Mouse (Mus musculus): Measurements from ENCODE around the gene Cntln.

Cntln gene

DNA sequence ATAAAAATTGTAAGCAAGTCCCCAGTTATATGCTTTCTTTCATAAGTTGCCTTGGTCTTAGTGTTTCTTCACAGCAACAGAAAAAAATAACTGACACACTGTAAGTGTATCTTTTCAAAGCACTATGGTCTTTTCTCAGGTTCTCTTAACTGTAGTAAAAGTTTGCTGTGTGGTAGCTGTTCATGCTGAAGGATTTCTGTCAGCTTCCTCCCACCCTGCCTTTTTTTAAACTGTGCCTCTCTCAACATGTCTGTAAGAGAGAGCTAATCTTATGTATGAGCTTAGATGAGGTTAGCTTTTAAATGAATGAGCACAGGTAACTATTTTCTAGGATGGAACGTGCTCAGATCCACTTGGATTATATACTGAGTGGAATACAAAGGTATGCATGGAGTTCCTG lies 170.5 kb downstream of the Cntln start:
- no peak for DNase-seq

DNA sequence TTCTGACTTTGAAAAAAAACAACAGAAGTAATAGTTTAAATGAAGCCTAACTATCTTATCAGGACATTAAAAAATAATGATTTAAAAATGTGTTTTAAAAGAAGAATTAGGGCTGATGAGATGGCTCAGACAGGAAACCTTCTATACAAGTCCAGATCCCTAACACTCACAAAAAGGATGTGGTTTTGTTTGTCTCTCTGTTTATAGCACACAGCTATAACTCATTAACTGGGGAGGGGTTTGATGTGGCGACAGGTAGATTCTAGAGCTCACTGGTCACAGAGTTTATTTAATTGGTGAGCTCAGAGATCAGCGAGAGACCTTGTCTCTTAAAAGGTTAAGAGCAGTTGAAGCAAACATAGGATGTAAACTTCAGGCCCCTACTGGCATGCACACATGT lies 175.5 kb downstream of the Cntln start:
- no peak for DNase-seq

DNA sequence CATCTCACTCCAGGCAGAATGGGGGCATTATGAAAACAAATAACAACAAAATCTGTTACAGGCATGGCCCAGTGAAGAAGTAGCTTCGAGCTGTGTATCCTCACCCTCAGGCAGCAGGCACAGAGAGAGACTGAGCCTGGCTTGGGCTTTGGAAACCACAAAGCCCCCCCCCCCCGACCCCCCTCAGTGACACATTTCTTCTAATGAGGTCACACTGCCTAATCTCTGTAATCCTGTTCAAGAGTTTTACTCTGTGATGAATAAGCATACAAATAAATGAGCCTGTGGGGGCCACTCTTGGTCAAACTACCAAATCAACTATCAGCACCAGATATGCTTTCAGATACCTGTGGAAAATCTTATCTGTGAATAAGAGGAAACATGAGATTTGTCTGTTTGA lies 177.6 kb downstream of the Cntln start:
- no peak for DNase-seq

DNA sequence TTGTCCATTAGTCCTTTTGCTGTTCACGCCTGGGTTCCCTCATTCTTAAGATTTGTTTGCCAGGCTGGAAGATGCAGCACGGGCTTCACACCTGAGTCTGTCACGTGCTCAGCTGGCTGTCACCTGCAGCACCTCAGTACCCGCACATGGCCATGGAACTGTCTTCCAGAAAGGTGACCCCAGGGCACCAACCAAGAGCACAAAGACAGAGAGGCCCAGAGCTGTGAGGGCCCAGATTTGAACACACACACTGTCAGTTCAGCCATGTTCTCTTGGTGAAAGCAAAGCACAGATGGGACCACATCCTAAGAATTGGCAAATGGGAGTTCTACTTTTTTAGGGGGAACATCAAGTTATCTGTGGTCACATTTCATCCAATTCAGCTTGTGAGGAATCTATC lies 211.9 kb downstream of the Cntln start:
- DNase-seq: peak; percentile 5 to 9

DNA sequence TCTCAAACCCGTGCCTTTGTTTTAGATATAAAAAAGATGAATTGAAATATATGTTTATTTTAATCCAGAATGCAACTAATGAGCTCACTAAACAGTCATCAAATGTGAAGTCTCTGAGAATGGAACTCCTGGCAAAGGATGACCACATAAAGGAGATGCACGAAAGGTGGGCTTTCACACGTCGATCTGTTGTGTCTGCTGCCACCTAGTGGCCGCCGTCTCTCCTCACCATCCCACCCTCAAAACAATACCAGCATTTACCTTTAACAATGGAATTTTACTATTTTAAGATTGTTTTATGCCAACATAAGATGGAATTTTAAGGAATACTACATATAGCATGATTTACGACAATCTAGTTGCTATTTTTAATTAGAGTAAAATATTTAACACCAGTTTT lies 212.6 kb downstream of the Cntln start:
- peak; percentile 89 to 91 for DNase-seq

DNA sequence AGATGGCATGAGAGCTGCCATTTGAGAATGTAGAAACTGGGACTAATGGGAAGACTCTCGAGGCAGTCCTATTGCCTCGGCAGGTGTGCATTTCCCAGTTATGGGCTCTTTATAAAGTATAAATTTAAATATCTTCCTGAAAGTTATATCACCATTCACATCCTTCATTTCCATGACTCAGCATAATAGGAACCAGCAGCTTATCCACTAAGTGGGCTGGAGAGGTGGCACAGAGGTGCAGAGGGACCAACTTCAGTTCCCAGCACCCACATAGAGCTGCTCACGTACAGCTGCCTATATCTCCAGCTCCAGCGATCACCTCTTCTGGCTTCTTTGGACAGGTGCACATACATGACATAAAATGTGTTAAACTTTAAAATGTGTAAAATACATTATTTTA lies 218.1 kb downstream of the Cntln start:
- DNase-seq: no peak

DNA sequence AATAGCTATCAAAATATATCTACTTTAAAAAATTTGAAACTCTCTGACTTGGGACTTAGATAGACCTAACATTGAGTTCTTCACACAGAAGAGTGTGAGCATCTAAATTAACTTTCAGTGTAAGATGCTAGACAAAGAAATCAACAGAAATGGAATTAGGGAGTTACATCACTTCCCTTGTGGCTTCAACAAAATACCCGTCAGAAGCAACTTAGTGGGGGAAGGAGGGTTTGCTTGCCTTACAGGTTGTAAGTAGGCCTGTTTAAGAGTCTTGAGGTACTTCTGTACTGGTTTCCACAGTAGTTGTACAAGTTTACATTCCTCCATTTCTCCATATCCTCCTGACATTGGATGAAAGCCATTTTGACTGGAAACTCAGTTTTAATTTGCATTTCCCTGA lies 222.3 kb downstream of the Cntln start:
- DNase-seq: no peak

DNA sequence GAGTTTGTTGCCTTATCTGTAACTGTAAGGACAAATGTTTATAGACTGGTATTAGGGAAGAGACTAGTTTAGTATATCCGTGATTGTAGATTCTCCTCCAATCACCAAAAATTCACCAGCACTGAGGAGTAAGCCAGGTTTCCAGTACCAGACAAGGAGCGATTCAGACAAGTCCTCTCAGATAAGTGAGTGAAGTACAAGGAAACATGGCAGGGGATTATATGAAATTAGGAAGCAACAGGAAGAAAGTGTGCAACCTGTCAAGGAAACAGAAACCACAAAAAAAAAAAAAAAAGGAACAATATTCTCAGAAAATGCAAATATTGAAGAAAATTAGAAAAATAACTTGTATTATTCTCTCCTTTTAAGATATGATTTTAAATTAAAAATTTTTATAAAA lies 222.9 kb downstream of the Cntln start:
- no peak for DNase-seq

DNA sequence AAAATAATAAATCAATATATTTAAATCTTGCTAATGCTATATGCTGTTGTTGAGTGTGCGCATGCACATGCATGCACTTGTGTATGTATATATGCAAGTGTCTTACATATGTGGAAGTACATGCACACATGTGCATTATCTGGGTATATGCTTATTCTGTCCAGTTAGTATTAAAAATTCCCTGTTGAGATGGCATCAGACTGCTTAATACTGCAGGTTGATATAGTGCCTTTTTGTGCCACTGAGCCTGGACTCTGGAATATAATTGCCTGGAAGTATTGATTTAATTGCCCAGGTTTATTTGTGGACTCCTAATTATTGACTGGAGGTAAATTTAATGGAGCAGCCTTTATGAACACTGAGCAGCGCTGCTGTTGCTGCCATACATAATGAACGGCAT lies 236.2 kb downstream of the Cntln start:
- no peak for DNase-seq

DNA sequence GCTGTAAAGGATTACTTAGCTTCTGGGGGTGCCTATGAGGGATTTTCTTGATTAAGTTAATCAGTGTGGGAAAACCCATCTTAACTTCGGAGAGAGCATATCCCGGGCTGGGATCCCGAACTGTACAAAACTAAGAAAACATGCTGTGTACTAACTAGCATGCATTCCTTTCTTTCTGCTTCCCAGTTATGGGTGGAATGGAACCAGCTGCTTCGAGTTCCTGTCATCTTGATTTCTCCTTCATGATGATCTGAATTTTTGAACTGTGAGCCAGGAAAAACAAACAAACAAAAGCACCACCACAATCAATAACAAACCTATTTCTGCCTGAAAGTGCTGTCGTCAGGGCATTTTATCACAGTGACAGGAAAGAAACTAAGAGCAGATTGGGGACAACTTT lies 265.6 kb downstream of the Cntln start:
- no peak for DNase-seq

DNA sequence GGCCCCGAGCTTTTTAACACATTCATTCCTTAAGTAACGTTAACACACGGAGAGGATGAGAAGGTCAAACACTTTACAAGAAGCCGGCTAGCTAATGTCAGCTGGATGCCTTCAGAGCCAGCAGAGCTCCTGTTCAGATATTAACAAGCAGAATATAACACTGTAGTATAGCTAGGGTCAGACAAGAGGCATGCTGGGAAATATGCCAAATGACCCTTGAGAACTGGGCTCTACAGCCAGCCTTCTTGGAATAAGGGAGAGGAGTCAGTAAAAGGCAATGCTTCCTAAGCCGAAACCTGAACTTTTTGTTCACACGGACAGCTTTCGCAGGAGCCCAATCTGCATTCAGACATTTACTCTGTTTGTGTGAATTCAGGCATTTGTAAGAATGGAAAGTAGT lies 267.8 kb downstream of the Cntln start:
- DNase-seq: no peak

DNA sequence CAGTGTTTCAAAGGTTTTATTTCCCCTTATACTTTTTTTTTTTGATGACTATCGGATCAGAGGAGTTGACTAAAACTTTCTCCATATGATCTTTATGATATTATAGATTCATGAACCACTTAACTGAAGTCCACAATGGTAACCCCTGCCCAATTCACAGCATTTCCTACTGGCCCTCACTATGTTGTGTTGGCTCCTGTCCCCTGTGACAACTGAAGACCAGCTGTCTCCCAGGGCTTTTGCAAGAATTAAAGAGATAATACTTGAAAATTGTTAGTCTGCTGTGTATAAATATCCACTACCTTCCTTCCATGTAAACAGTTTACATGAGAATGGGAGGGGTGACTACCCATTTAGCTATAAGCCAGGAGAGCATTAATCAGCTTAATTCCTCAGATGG lies 270.3 kb downstream of the Cntln start:
- peak; percentile 17 to 37 for DNase-seq

DNA sequence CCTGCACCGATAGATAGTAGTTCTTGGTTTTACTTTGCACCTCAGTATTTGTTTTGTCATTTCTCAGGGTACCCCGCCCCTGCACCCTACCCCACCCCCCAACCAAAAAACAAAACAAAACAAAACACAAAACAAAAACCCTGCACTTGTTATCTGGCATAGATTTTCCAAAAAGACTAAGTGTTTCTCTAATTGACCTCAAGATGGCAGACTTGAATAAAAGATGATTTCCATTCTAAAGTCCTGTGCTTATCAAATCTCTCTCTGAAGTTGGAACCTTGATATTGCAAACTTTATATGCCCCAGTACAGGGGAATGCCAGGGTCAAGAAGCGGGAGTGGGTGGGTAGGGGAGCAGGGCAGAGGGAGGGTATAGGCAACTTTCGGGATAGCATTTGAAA lies 277.0 kb downstream of the Cntln start:
- DNase-seq: peak in 1 of 2 experiments; percentile 32

DNA sequence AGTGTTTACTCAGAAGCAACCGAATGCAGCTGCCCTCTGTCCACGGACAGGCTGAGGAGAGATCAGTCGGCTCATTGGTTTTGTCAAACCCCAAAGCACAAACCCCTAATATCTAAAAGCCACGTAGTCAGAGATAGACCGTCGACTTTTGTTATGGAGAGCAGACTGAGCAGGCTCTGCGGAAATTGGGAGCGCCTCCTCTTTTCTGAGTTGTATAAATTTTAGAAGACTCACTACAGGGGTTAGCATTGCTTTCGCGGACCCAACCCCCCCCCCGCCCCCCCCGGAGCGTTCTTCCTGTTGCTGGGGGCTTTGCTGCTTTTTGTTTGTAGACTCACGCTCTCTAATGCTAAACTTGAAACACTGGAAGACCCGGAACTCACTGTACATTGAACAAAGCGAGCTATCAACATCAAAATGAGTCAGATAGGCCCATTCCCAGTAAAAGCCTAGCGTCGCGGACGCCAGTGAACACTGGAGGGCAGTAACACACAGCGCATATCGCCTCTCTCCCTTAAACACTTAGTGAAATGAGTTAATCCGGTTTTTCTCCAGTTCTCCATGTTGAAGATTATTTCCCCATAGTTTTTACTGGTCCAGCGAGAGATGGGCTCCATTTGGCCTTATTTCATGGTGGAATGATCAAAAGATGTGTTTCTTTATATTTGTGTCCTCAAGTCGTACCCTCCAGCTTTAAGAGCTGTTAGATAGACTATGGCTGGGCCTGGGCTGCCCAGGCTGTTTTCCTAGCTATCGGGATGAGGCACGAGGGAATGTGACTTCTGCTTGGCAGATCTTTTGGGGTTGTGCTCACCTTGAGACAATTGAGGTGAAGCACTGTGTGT lies 278.6 kb downstream of the Cntln start:
- DNase-seq: peak; percentile 82 to 86

DNA sequence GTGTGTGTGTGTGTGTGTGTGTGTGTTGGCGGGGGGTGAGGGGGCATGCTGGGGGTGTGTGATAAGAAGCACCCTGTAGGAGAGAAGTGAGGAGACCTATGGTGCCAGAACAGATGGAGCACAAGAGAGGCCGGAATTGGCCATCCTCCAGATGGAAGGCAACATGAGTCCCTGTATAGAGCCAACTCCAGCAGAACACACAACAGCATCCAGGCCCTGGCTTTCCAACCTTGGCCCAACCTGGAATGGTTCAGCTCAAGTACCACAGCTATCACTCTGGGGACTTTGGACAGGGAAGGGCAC lies 279.2 kb downstream of the Cntln start:
- peak; percentile 95 to 96 for DNase-seq

DNA sequence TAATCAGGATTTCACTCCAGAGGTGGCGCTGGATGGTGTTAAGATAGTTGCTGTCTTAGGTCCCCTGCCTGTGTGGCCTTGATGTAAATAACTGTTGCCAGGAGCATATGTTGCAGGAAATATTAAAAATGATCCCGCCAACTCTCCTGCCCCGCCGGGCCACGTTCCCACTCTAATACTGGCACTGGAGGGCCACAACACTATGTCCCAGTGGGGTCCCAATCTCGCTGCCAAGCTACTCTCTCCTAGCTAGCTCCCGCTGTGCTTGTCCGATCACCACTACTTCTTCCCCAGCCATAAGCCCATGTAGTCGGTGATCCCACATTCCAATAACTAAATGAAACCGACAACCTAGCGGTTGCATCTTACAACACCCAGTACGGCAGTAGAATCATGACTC lies 283.9 kb downstream of the Cntln start:
- peak; percentile 71 to 89 for DNase-seq

DNA sequence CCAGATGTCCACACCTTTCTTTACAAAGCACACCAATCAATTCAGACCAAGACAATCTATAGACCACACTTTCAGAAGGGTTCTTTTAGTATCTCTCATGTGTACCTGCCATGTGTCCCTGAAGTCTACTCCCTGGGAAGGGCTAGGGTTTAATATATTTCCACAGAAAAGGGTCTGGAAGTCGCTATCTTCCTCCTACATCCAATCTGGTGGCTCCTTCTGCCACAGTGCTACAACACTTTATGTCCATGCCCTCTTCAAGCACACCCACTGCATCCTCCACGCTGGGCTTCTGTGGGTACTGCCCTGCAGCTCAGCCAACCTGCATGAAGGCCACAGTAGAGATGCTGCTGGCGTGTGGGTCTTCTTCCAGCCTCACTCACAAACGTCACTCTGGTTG lies 291.4 kb downstream of the Cntln start:
- DNase-seq: no peak

DNA sequence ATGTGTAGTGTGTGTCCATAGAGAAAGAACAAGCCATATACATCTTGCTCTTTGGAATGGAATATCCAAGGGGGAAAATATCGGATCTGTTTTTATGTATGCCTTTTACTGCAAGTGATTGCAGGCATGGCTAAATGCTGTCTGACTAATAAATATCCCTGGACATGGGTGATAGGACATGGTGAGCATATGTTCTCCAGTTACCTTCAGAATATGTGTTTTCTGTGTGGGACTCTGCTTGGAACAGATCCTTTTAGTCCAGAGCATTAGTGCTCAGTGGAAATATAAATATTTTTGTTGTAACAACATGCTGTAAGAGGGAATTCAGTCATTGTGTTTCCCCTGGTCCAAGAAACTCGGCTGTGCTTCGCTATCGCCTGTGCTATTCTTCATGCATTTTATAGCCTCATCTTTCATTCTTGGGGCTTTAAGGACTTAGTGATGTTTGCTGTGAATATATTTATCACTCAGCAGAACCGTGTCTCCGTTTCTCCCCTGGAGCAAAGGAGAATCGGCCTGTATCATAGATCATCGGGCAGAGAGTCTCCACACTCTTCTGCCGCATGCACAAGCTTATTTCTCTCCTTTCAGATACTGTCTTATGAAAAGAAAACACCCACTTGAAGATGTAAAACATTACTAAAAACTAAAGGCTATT lies 294.4 kb downstream of the Cntln start:
- DNase-seq: no peak
